Mouse (Mus musculus): ENCODE measurements around the gene Phex. TPM values are rescaled to one million over a fixed set of nuclear protein-coding genes. Genes with fewer than 3 reads are reported as not detected.

Phex gene
- polyA plus RNA-seq, 1 experiment: 0.15 TPM

GRCm38 (mm10) chrX:157271609-157272008 is 143.5 kb downstream of the Phex start:
- no peaks in the 10 kb centered on the region for H3K4me1 ChIP-seq (ENCODE audit: control insufficient read depth, insufficient read depth, low read length)
- no peak overlapping the region for H3K4me3 ChIP-seq (ENCODE audit: insufficient read depth, low read length)
- TF ChIP-seq CTCF (IDR thresholded peaks at IDR 0.05; ENCODE audit: low read depth, low read length) (no peak), POLR2A (IDR thresholded peaks at IDR 0.05; ENCODE audit: borderline replicate concordance, low read depth, low read length) (no peak)
- H3K27ac ChIP-seq (ENCODE audit: insufficient read depth, low read depth, low read length): no peak overlapping the region

GRCm38 (mm10) chrX:157269726-157270305 is 145.3 kb downstream of the Phex start:
- H3K4me1 ChIP-seq (ENCODE audit: control insufficient read depth, insufficient read depth, low read length): no peaks in the 10 kb centered on the region
- TF ChIP-seq POLR2A (IDR thresholded peaks at IDR 0.05; ENCODE audit: borderline replicate concordance, low read depth, low read length) (no peak), CTCF (IDR thresholded peaks at IDR 0.05; ENCODE audit: low read depth, low read length) (no peak)
- H3K27ac ChIP-seq (ENCODE audit: insufficient read depth, low read depth, low read length): no peak overlapping the region
- no peak overlapping the region for H3K4me3 ChIP-seq (ENCODE audit: insufficient read depth, low read length)

DNA sequence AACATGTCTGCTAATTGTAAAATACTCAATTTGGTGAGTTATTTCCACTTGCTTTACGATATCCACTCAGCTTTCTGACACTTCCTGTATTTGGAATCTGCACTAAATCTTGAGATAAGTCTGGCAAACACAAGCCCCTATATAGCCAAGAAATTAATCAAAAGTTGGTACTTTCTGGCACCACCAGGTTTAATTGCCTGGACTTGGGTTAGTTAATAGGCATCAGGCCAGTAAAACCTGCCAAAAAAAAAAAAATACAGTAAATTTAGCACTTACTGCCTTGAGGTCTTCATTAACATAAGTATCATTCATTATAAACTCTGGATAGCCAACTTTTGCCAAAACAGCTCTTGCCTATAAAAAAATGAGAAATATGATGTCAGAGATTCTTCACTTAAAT is 147.0 kb downstream of the Phex start:
- Histone ChIP-seq H3K4me1 (ENCODE audit: control insufficient read depth, insufficient read depth, low read length) (no peaks in the 10 kb centered on the region), H3K4me3 (ENCODE audit: insufficient read depth, low read length) (no peak overlapping the region), H3K27ac (ENCODE audit: insufficient read depth, low read depth, low read length) (no peak overlapping the region)
- TF ChIP-seq CTCF (IDR thresholded peaks at IDR 0.05; ENCODE audit: low read depth, low read length): no peak
- TF ChIP-seq POLR2A (IDR thresholded peaks at IDR 0.05; ENCODE audit: borderline replicate concordance, low read depth, low read length): no peak

- no peak for TF ChIP-seq CTCF (IDR thresholded peaks at IDR 0.05; ENCODE audit: low read depth, low read length)
- no peak for TF ChIP-seq POLR2A (IDR thresholded peaks at IDR 0.05; ENCODE audit: borderline replicate concordance, low read depth, low read length)
- Histone ChIP-seq H3K4me1 (ENCODE audit: control insufficient read depth, insufficient read depth, low read length) (no peaks in the 10 kb centered on the region), H3K27ac (ENCODE audit: insufficient read depth, low read depth, low read length) (no peak overlapping the region), H3K4me3 (ENCODE audit: insufficient read depth, low read length) (no peak overlapping the region)
Measured at GRCm38 (mm10) chrX:157202736-157203135, 212.4 kb downstream of the Phex start.

- H3K4me1 ChIP-seq (ENCODE audit: control insufficient read depth, insufficient read depth, low read length): no peaks in the 10 kb centered on the region
- H3K4me3 ChIP-seq (ENCODE audit: insufficient read depth, low read length): no peak overlapping the region
- no peak overlapping the region for H3K27ac ChIP-seq (ENCODE audit: insufficient read depth, low read depth, low read length)
- TF ChIP-seq POLR2A (IDR thresholded peaks at IDR 0.05; ENCODE audit: borderline replicate concordance, low read depth, low read length): no peak
- no peak for TF ChIP-seq CTCF (IDR thresholded peaks at IDR 0.05; ENCODE audit: low read depth, low read length)
Measured at GRCm38 (mm10) chrX:157184167-157184566, 230.9 kb downstream of the Phex start.

GRCm38 (mm10) chrX:157180845-157181244 is 234.3 kb downstream of the Phex start:
- Histone ChIP-seq H3K27ac (ENCODE audit: insufficient read depth, low read depth, low read length) (no peak overlapping the region), H3K4me1 (ENCODE audit: control insufficient read depth, insufficient read depth, low read length) (no peaks in the 10 kb centered on the region), H3K4me3 (ENCODE audit: insufficient read depth, low read length) (no peak overlapping the region)
- no peak for TF ChIP-seq CTCF (IDR thresholded peaks at IDR 0.05; ENCODE audit: low read depth, low read length)
- TF ChIP-seq POLR2A (IDR thresholded peaks at IDR 0.05; ENCODE audit: borderline replicate concordance, low read depth, low read length): no peak

GRCm38 (mm10) chrX:157164142-157164541 is 251.0 kb downstream of the Phex start:
- H3K27ac ChIP-seq (ENCODE audit: insufficient read depth, low read depth, low read length): no peak overlapping the region
- no peak overlapping the region for H3K4me3 ChIP-seq (ENCODE audit: insufficient read depth, low read length)
- no peaks in the 10 kb centered on the region for H3K4me1 ChIP-seq (ENCODE audit: control insufficient read depth, insufficient read depth, low read length)
- TF ChIP-seq CTCF (IDR thresholded peaks at IDR 0.05; ENCODE audit: low read depth, low read length): no peak
- TF ChIP-seq POLR2A (IDR thresholded peaks at IDR 0.05; ENCODE audit: borderline replicate concordance, low read depth, low read length): no peak

GRCm38 (mm10) chrX:157163394-157163793 is 251.7 kb downstream of the Phex start:
- no peak for TF ChIP-seq CTCF (IDR thresholded peaks at IDR 0.05; ENCODE audit: low read depth, low read length)
- no peak for TF ChIP-seq POLR2A (IDR thresholded peaks at IDR 0.05; ENCODE audit: borderline replicate concordance, low read depth, low read length)
- Histone ChIP-seq H3K4me1 (ENCODE audit: control insufficient read depth, insufficient read depth, low read length) (no peaks in the 10 kb centered on the region), H3K4me3 (ENCODE audit: insufficient read depth, low read length) (no peak overlapping the region), H3K27ac (ENCODE audit: insufficient read depth, low read depth, low read length) (no peak overlapping the region)

- TF ChIP-seq POLR2A (IDR thresholded peaks at IDR 0.05; ENCODE audit: borderline replicate concordance, low read depth, low read length) (no peak), CTCF (IDR thresholded peaks at IDR 0.05; ENCODE audit: low read depth, low read length) (no peak)
- H3K27ac ChIP-seq (ENCODE audit: insufficient read depth, low read depth, low read length): no peak overlapping the region
- H3K4me3 ChIP-seq (ENCODE audit: insufficient read depth, low read length): no peak overlapping the region
- no peaks in the 10 kb centered on the region for H3K4me1 ChIP-seq (ENCODE audit: control insufficient read depth, insufficient read depth, low read length)
Measured at GRCm38 (mm10) chrX:157144675-157145074, 270.4 kb downstream of the Phex start.

GRCm38 (mm10) chrX:157139601-157140000 is 275.5 kb downstream of the Phex start:
- Histone ChIP-seq H3K27ac (ENCODE audit: insufficient read depth, low read depth, low read length) (no peak overlapping the region), H3K4me3 (ENCODE audit: insufficient read depth, low read length) (no peak overlapping the region), H3K4me1 (ENCODE audit: control insufficient read depth, insufficient read depth, low read length) (no peaks in the 10 kb centered on the region)
- TF ChIP-seq CTCF (IDR thresholded peaks at IDR 0.05; ENCODE audit: low read depth, low read length) (no peak), POLR2A (IDR thresholded peaks at IDR 0.05; ENCODE audit: borderline replicate concordance, low read depth, low read length) (no peak)

Other genes starting within 250 kb of the Phex start
- 37.8 and 53.1 TPM in 2 replicates for gene Sms, start 77.0 kb upstream of the Phex start, polyA plus RNA-seq (2012; ENCODE audit: insufficient read depth, insufficient read length, missing spikeins)
- 2.5 and 3.0 TPM in 2 replicates for gene Yy2, start 153.7 kb upstream of the Phex start, polyA plus RNA-seq (2012; ENCODE audit: insufficient read depth, insufficient read length, missing spikeins)
- 23.8 and 26.7 TPM in 2 replicates for gene Mbtps2, start 183.4 kb upstream of the Phex start, polyA plus RNA-seq (2012; ENCODE audit: insufficient read depth, insufficient read length, missing spikeins)

Data from bone marrow macrophage, adult 2 months (primary cell).